Mouse (Mus musculus): ENCODE measurements around the gene Fdx1l. TPM values are rescaled to one million over a fixed set of nuclear protein-coding genes. Genes with fewer than 3 reads are reported as not detected.
A peak's percentile ranks its signal among the peaks of the same experiment; 100 is the strongest.

Fdx1l gene
- total and polyA plus RNA-seq, 2 experiments from 2014 or later, result 86.5 to 95.6 TPM

DNA sequence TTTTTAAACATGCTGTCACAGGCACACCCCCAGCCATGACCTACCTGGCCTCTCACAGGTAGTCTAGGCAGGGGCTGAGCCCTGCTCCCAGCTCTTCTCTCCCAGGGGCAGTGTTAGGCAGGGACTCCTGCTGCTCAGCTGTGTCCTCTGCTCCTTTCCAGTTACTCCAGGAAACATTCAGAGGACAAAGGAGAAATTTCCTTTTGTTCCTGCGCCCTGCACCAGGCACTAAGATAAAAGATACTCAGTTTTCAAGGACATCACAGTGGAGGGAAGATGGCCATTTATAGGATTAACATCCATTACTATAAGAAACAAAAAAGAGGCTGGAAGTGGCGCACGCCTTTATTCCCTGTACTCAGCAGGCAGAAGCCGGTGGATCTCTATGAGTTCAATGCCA is 22.5 kb upstream of the Fdx1l start:
- Histone ChIP-seq H3K9me3 (ENCODE audit: low read length) (no peaks in the 10 kb centered on the region), H3K4me1 (ENCODE audit: insufficient read depth, low read length) (no peaks in the 10 kb centered on the region), H3K36me3 (ENCODE audit: insufficient read depth, low read length) (no peaks in the 10 kb centered on the region), H3K4me3 (ENCODE audit: low read length) (no peak overlapping the region), H3K9ac (replicated peaks; ENCODE audit: low read length) (no peak overlapping the region), H3K4me2 (ENCODE audit: low read depth, low read length) (no peak overlapping the region), H3K27ac (no peak overlapping the region), H3K27me3 (ENCODE audit: insufficient read depth, low read length) (no peaks in the 10 kb centered on the region)
- ATAC-seq (no peak), DNase-seq (ENCODE audit: low spot score) (no peak)
- no peak for TF ChIP-seq CTCF (IDR thresholded peaks at IDR 0.05; ENCODE audit: low read depth)
- WGBS, result 72% methylated on average over 4 of the region's 4 CpGs

GRCm38 (mm10) chr9:21093423-21093822 is 20.0 kb upstream of the Fdx1l start:
- TF ChIP-seq CTCF (IDR thresholded peaks at IDR 0.05; ENCODE audit: low read depth), result no peak
- no peak for ATAC-seq
- Histone ChIP-seq H3K36me3 (ENCODE audit: insufficient read depth, low read length) (peaks cover 12% of the 10 kb centered on the region; the same call in 1 of the 2 replicates), H3K27me3 (ENCODE audit: insufficient read depth, low read length) (no peaks in the 10 kb centered on the region), H3K9ac (replicated peaks; ENCODE audit: low read length) (no peak overlapping the region), H3K27ac (no peak overlapping the region), H3K9me3 (ENCODE audit: low read length) (no peaks in the 10 kb centered on the region), H3K4me2 (ENCODE audit: low read depth, low read length) (no peak overlapping the region), H3K4me1 (ENCODE audit: insufficient read depth, low read length) (peaks cover 8% of the 10 kb centered on the region), H3K4me3 (ENCODE audit: low read length) (no peak overlapping the region)
- WGBS, result 94% methylated on average over 9 of the region's 9 CpGs
- no peak for DNase-seq (ENCODE audit: low spot score)

- H3K27ac ChIP-seq, result peak within 1 kb of the TSS; percentile 88
- H3K36me3 ChIP-seq (ENCODE audit: insufficient read depth, low read length), result peaks cover 21% of the 10 kb centered on the region; the same call in 1 of the 2 replicates
- H3K9ac ChIP-seq (replicated peaks; ENCODE audit: low read length), result peak within 1 kb of the TSS; percentile 70
- no peak for TF ChIP-seq CTCF (IDR thresholded peaks at IDR 0.05; ENCODE audit: low read depth)
- ATAC-seq, result peak; percentile 100
- peak; percentile 99 for DNase-seq (ENCODE audit: low spot score)
- H3K4me1 ChIP-seq (ENCODE audit: insufficient read depth, low read length), result peaks cover 8% of the 10 kb centered on the region
- peak within 1 kb of the TSS; percentile 70 for H3K4me2 ChIP-seq (ENCODE audit: low read depth, low read length)
- no peaks in the 10 kb centered on the region for H3K27me3 ChIP-seq (ENCODE audit: insufficient read depth, low read length)
- peak within 1 kb of the TSS; percentile 64 for H3K4me3 ChIP-seq (ENCODE audit: low read length)
- H3K9me3 ChIP-seq (ENCODE audit: low read length), result no peaks in the 10 kb centered on the region
- under 1% methylated on average over 54 of the region's 54 CpGs for WGBS
Measured at GRCm38 (mm10) chr9:21091707-21092320, 18.4 kb upstream of the Fdx1l start, which contains the start of the genes Gm38431 and Raver1. Gene Gm38431 (minus strand): TSS chr9:21091997. Gene Raver1 (minus strand): TSS chr9:21092008.

GRCm38 (mm10) chr9:21090972-21091706 is 17.7 kb upstream of the Fdx1l start:
- 2% methylated on average over 24 of the region's 24 CpGs for WGBS
- peak overlapping the region; percentile 70 for H3K9ac ChIP-seq (replicated peaks; ENCODE audit: low read length)
- ATAC-seq (peak; percentile 5; the same call in 1 of the 2 replicates), DNase-seq (ENCODE audit: low spot score) (no peak)
- TF ChIP-seq CTCF (IDR thresholded peaks at IDR 0.05; ENCODE audit: low read depth), result no peak
- peak overlapping the region; percentile 88 for H3K27ac ChIP-seq
- peak overlapping the region; percentile 64 for H3K4me3 ChIP-seq (ENCODE audit: low read length)
- peaks cover 8% of the 10 kb centered on the region for H3K4me1 ChIP-seq (ENCODE audit: insufficient read depth, low read length)
- peaks cover 28% of the 10 kb centered on the region for H3K36me3 ChIP-seq (ENCODE audit: insufficient read depth, low read length)
- peak overlapping the region; percentile 70 for H3K4me2 ChIP-seq (ENCODE audit: low read depth, low read length)
- H3K27me3 ChIP-seq (ENCODE audit: insufficient read depth, low read length), result no peaks in the 10 kb centered on the region
- no peaks in the 10 kb centered on the region for H3K9me3 ChIP-seq (ENCODE audit: low read length)

GRCm38 (mm10) chr9:21090537-21090936 is 17.1 kb upstream of the Fdx1l start:
- Histone ChIP-seq H3K4me2 (ENCODE audit: low read depth, low read length) (peak overlapping the region; percentile 70), H3K9me3 (ENCODE audit: low read length) (no peaks in the 10 kb centered on the region), H3K4me3 (ENCODE audit: low read length) (peak overlapping the region; percentile 64), H3K27ac (no peak overlapping the region), H3K4me1 (ENCODE audit: insufficient read depth, low read length) (peaks cover 8% of the 10 kb centered on the region), H3K36me3 (ENCODE audit: insufficient read depth, low read length) (peaks cover 31% of the 10 kb centered on the region), H3K27me3 (ENCODE audit: insufficient read depth, low read length) (no peaks in the 10 kb centered on the region), H3K9ac (replicated peaks; ENCODE audit: low read length) (peak overlapping the region; percentile 70)
- no peak for ATAC-seq
- 84% methylated on average over 1 of the region's 1 CpGs for WGBS
- no peak for TF ChIP-seq CTCF (IDR thresholded peaks at IDR 0.05; ENCODE audit: low read depth)
- DNase-seq (ENCODE audit: low spot score), result no peak

DNA sequence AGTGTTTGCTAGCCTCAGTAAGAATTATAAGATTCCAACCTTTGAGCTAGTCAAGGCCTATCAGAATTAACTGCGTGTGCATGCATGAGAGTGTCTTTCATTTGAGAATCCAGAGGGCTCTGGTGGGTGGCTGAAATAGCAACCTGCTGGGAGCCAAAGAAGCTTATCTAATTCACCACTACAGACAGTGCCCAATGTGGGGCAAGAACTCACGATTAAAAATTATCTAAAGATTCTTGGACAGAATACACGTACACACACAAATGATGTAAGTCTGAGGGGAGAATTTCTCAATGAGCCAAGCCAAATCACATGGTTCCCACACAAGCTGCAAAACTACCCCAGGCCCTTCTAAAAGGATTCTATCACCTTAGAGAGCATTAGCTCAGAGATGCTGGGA is 9.9 kb upstream of the Fdx1l start:
- H3K27ac ChIP-seq, result no peak overlapping the region
- ATAC-seq, result no peak
- no peak overlapping the region for H3K4me2 ChIP-seq (ENCODE audit: low read depth, low read length)
- peaks cover 66% of the 10 kb centered on the region for H3K36me3 ChIP-seq (ENCODE audit: insufficient read depth, low read length)
- no peak for TF ChIP-seq CTCF (IDR thresholded peaks at IDR 0.05; ENCODE audit: low read depth)
- no peaks in the 10 kb centered on the region for H3K4me1 ChIP-seq (ENCODE audit: insufficient read depth, low read length)
- no peak for DNase-seq (ENCODE audit: low spot score)
- no peaks in the 10 kb centered on the region for H3K9me3 ChIP-seq (ENCODE audit: low read length)
- no peak overlapping the region for H3K4me3 ChIP-seq (ENCODE audit: low read length)
- 80% methylated on average over 3 of the region's 3 CpGs for WGBS
- no peak overlapping the region for H3K9ac ChIP-seq (replicated peaks; ENCODE audit: low read length)
- no peaks in the 10 kb centered on the region for H3K27me3 ChIP-seq (ENCODE audit: insufficient read depth, low read length)

- H3K27ac ChIP-seq, result no peak overlapping the region
- WGBS, result 63% methylated on average over 9 of the region's 9 CpGs
- H3K9ac ChIP-seq (replicated peaks; ENCODE audit: low read length), result no peak overlapping the region
- no peaks in the 10 kb centered on the region for H3K27me3 ChIP-seq (ENCODE audit: insufficient read depth, low read length)
- no peaks in the 10 kb centered on the region for H3K9me3 ChIP-seq (ENCODE audit: low read length)
- H3K36me3 ChIP-seq (ENCODE audit: insufficient read depth, low read length), result peaks cover 63% of the 10 kb centered on the region
- no peak overlapping the region for H3K4me3 ChIP-seq (ENCODE audit: low read length)
- H3K4me1 ChIP-seq (ENCODE audit: insufficient read depth, low read length), result no peaks in the 10 kb centered on the region
- no peak overlapping the region for H3K4me2 ChIP-seq (ENCODE audit: low read depth, low read length)
- DNase-seq (ENCODE audit: low spot score) (no peak), ATAC-seq (no peak)
- TF ChIP-seq CTCF (IDR thresholded peaks at IDR 0.05; ENCODE audit: low read depth), result no peak
Measured at GRCm38 (mm10) chr9:21081127-21081526, 7.7 kb upstream of the Fdx1l start.

All from hindbrain, postnatal 0 days (tissue).